Mouse (Mus musculus) ES-E14 (cell line): Measurements from ENCODE around the gene Lim2.

ENCODE experiments used
- CHD2 ChIP-seq: IDR thresholded peaks from 2 replicates; pipeline ENCODE4 v1.6.1; 2014; ENCODE audit warnings: mild to moderate bottlenecking, low read depth, low read length, inconsistent platforms
- MAFK ChIP-seq: IDR thresholded peaks from 2 replicates; pipeline ENCODE4 v1.6.1; 2014; ENCODE audit warnings: mild to moderate bottlenecking, low read depth, low read length, inconsistent platforms; ENCODE audit not compliant: insufficient read depth

GRCm38 (mm10) chr7:43399501-43399900 lies 28.0 kb upstream of the Lim2 start:
- TF ChIP-seq MAFK = no peak
- no peak for TF ChIP-seq CHD2
